Mouse (Mus musculus) liver, embryonic 14.5 days (tissue): ENCODE results near the gene Cdr2.
"Not testable (repeated sequence)": the region's sequence is repeated elsewhere in the genome, so short reads cannot be mapped to it uniquely, and the experiment has no call there.

ENCODE experiments used
- CTCF ChIP-seq: IDR thresholded peaks from 2 replicates; pipeline ENCODE4 v1.5.1; 2016; ENCODE audit warnings: antibody characterized with exemption, low read depth, control low read depth
- EP300 ChIP-seq: IDR thresholded peaks from 2 replicates; pipeline ENCODE4 v1.6.1; 2016; ENCODE audit warnings: antibody characterized with exemption, low read depth

- TF ChIP-seq EP300, CTCF: not testable (repeated sequence)
Observed at GRCm38 (mm10) chr7:120911268-120911667, 70.8 kb downstream of the Cdr2 start.
